Mouse (Mus musculus): ENCODE results near the gene Ccdc170.

Gene Ccdc170

GRCm38 (mm10) chr10:4520394-4521102, 38.2 kb downstream of the Ccdc170 start:
- no peak for ATAC-seq (ENCODE audit: insufficient number of reproducible peaks, low FRiP score, low TSS enrichment)

GRCm38 (mm10) chr10:4522116-4522515, 39.8 kb downstream of the Ccdc170 start:
- no peak for ATAC-seq (ENCODE audit: insufficient number of reproducible peaks, low FRiP score, low TSS enrichment)

- no peak for ATAC-seq (ENCODE audit: insufficient number of reproducible peaks, low FRiP score, low TSS enrichment)
Observed at GRCm38 (mm10) chr10:4523078-4523477, 40.8 kb downstream of the Ccdc170 start.

- no peak for ATAC-seq (ENCODE audit: insufficient number of reproducible peaks, low FRiP score, low TSS enrichment)
Observed at GRCm38 (mm10) chr10:4528043-4528442, 45.7 kb downstream of the Ccdc170 start.

GRCm38 (mm10) chr10:4530638-4531235, 48.4 kb downstream of the Ccdc170 start:
- ATAC-seq (ENCODE audit: insufficient number of reproducible peaks, low FRiP score, low TSS enrichment): no peak

- ATAC-seq (ENCODE audit: insufficient number of reproducible peaks, low FRiP score, low TSS enrichment): no peak
Observed at GRCm38 (mm10) chr10:4531933-4532332, 49.6 kb downstream of the Ccdc170 start.

GRCm38 (mm10) chr10:4532731-4533130, 50.4 kb downstream of the Ccdc170 start:
- no peak for ATAC-seq (ENCODE audit: insufficient number of reproducible peaks, low FRiP score, low TSS enrichment)

GRCm38 (mm10) chr10:4533873-4534272, 51.6 kb downstream of the Ccdc170 start:
- no peak for ATAC-seq (ENCODE audit: insufficient number of reproducible peaks, low FRiP score, low TSS enrichment)

- no peak for ATAC-seq (ENCODE audit: insufficient number of reproducible peaks, low FRiP score, low TSS enrichment)
Observed at GRCm38 (mm10) chr10:4545550-4545949, 63.2 kb downstream of the Ccdc170 start.

GRCm38 (mm10) chr10:4553442-4554119, 71.3 kb downstream of the Ccdc170 start:
- no peak for ATAC-seq (ENCODE audit: insufficient number of reproducible peaks, low FRiP score, low TSS enrichment)

- no peak for ATAC-seq (ENCODE audit: insufficient number of reproducible peaks, low FRiP score, low TSS enrichment)
Observed at GRCm38 (mm10) chr10:4556842-4557377, 74.6 kb downstream of the Ccdc170 start.

- ATAC-seq (ENCODE audit: insufficient number of reproducible peaks, low FRiP score, low TSS enrichment): no peak
Observed at GRCm38 (mm10) chr10:4559132-4559531, 76.8 kb downstream of the Ccdc170 start.

GRCm38 (mm10) chr10:4565148-4565547, 82.8 kb downstream of the Ccdc170 start:
- ATAC-seq (ENCODE audit: insufficient number of reproducible peaks, low FRiP score, low TSS enrichment): no peak

GRCm38 (mm10) chr10:4570778-4571177, 88.5 kb downstream of the Ccdc170 start:
- no peak for ATAC-seq (ENCODE audit: insufficient number of reproducible peaks, low FRiP score, low TSS enrichment)

- no peak for ATAC-seq (ENCODE audit: insufficient number of reproducible peaks, low FRiP score, low TSS enrichment)
Observed at GRCm38 (mm10) chr10:4571304-4571703, 89.0 kb downstream of the Ccdc170 start.

- ATAC-seq (ENCODE audit: insufficient number of reproducible peaks, low FRiP score, low TSS enrichment): no peak
Observed at GRCm38 (mm10) chr10:4581905-4582304, 99.6 kb downstream of the Ccdc170 start.

- ATAC-seq (ENCODE audit: insufficient number of reproducible peaks, low FRiP score, low TSS enrichment): no peak
Observed at GRCm38 (mm10) chr10:4586691-4587090, 104.4 kb downstream of the Ccdc170 start.

- ATAC-seq (ENCODE audit: insufficient number of reproducible peaks, low FRiP score, low TSS enrichment): no peak
Observed at GRCm38 (mm10) chr10:4589576-4589975, 107.3 kb downstream of the Ccdc170 start.

- no peak for ATAC-seq (ENCODE audit: insufficient number of reproducible peaks, low FRiP score, low TSS enrichment)
Observed at GRCm38 (mm10) chr10:4590956-4591355, 108.7 kb downstream of the Ccdc170 start.

GRCm38 (mm10) chr10:4593828-4594227, 111.5 kb downstream of the Ccdc170 start:
- ATAC-seq (ENCODE audit: insufficient number of reproducible peaks, low FRiP score, low TSS enrichment): no peak

GRCm38 (mm10) chr10:4597211-4597610, 114.9 kb downstream of the Ccdc170 start:
- no peak for ATAC-seq (ENCODE audit: insufficient number of reproducible peaks, low FRiP score, low TSS enrichment)
